Mouse (Mus musculus) megakaryocyte, embryonic 14.5 days (primary cell): ENCODE measurements around the gene Tmem200c. TPM values are rescaled to one million over a fixed set of nuclear protein-coding genes. Genes with fewer than 3 reads are reported as not detected.

Experiments used
- H3K27me3 ChIP-seq: replicated peaks from 2 replicates; pipeline ENCODE3; 2012; ENCODE audit warnings: inconsistent platforms
- H3K36me3 ChIP-seq: replicated peaks from 2 replicates; pipeline ENCODE3; 2012; ENCODE audit warnings: low read length, inconsistent platforms, mixed read lengths
- H3K4me1 ChIP-seq: 2 replicates; pipeline ENCODE4 v1.6.1; 2012; ENCODE audit warnings: inconsistent platforms
- H3K4me3 ChIP-seq: replicated peaks from 2 replicates; pipeline ENCODE3; 2012; ENCODE audit warnings: moderate library complexity, mild to moderate bottlenecking, inconsistent platforms
- H3K9me3 ChIP-seq: 2 replicates; pipeline ENCODE4 v1.6.1; 2012; ENCODE audit warnings: inconsistent platforms
- FLI1 ChIP-seq: IDR thresholded peaks from 2 replicates; pipeline ENCODE4 v1.6.1; 2012; ENCODE audit warnings: low read length, inconsistent platforms, mixed read lengths
- GATA1 ChIP-seq: IDR thresholded peaks from 3 replicates; pipeline ENCODE4 v1.6.1; 2012; ENCODE audit warnings: mixed read lengths, low read length, inconsistent platforms, borderline replicate concordance
- polyA plus RNA-seq: library from polyadenylated mRNA; stranded (reverse); fragments of >175 nt; gene quantifications from 2 replicates; pipeline ENCODE4 v1.2.3, GENCODE M21; 2012; ENCODE audit warnings: low replicate concordance; ENCODE audit not compliant: insufficient read depth

The Tmem200c gene
- polyA plus RNA-seq, 1 experiment, result not detected

- Histone ChIP-seq H3K4me1 (no peaks in the 10 kb centered on the region), H3K27me3 (no peaks in the 10 kb centered on the region), H3K9me3 (peaks cover 15% of the 10 kb centered on the region), H3K4me3 (no peak overlapping the region), H3K36me3 (no peaks in the 10 kb centered on the region)
- no peak for TF ChIP-seq GATA1
Measured at GRCm38 (mm10) chr17:68883474-68884083, 57.2 kb downstream of the Tmem200c start.

GRCm38 (mm10) chr17:68890672-68891071 lies 64.2 kb downstream of the Tmem200c start:
- TF ChIP-seq GATA1 (no peak), FLI1 (no peak)
- no peak overlapping the region for H3K4me3 ChIP-seq
- no peaks in the 10 kb centered on the region for H3K4me1 ChIP-seq
- peaks cover 23% of the 10 kb centered on the region for H3K9me3 ChIP-seq
- no peaks in the 10 kb centered on the region for H3K36me3 ChIP-seq
- H3K27me3 ChIP-seq, result no peaks in the 10 kb centered on the region

Other genes with a start within 250 kb of the Tmem200c start
- 1.7 TPM in 1 of 2 replicates, not detected in the other for gene Epb41l3, start 249.1 kb downstream of the Tmem200c start, polyA plus RNA-seq